Mouse (Mus musculus) brain, embryonic 14.5 days (tissue): ENCODE measurements at regions not wholly inside any gene's neighbourhood (a gene's known extent, or its start where the extent isn't known, plus 50 kb on each side); places are given as distances from the start of the nearest gene placed in this dataset.
A peak's percentile ranks its signal among the peaks of the same experiment; 100 is the strongest.

Experiments used
- DNase-seq: peaks from one replicate; pipeline ENCODE4 v3.0.0-alpha.2; 2011; ENCODE audit warnings: low read depth
- CTCF ChIP-seq: fragments of 200-500 bp; IDR thresholded peaks from 2 replicates; pipeline ENCODE4 v1.5.1; 2012; ENCODE audit warnings: inconsistent platforms, mild to moderate bottlenecking, moderate library complexity, borderline replicate concordance; ENCODE audit not compliant: insufficient read depth, insufficient read length; ENCODE audit errors: extremely low read depth
- POLR2A ChIP-seq: fragments of 200-500 bp; IDR thresholded peaks from 2 replicates; pipeline ENCODE4 v1.6.1; 2012; ENCODE audit warnings: mild to moderate bottlenecking, inconsistent platforms, borderline replicate concordance; ENCODE audit not compliant: poor library complexity, insufficient read depth, insufficient read length, severe bottlenecking; ENCODE audit errors: extremely low read depth

GRCm38 (mm10) chr1:31448913-31449312 is 226.3 kb downstream of the Pih1d3 start:
- DNase-seq: peak; percentile 32
- no peak for TF ChIP-seq CTCF
- no peak for TF ChIP-seq POLR2A

GRCm38 (mm10) chr1:31453737-31454465 is 231.3 kb downstream of the Pih1d3 start:
- DNase-seq: peak; percentile 46
- no peak for TF ChIP-seq CTCF
- no peak for TF ChIP-seq POLR2A

- TF ChIP-seq CTCF: no peak
- TF ChIP-seq POLR2A: no peak
- DNase-seq: peak; percentile 5
These were observed 239.7 kb downstream of the Pih1d3 start for GRCm38 (mm10) chr1:31462340-31462739.
